Mouse (Mus musculus) kidney, postnatal 0 days (tissue): ENCODE measurements around the gene Gm49416. TPM values are rescaled to one million over a fixed set of nuclear protein-coding genes. Genes with fewer than 3 reads are reported as not detected.

Experiments used
- ATAC-seq: fragments of 200-750 bp; cut with Nextera tagmentation; replicated peaks from 2 replicates; pipeline ENCODE4 v1.8.0; 2017; ENCODE audit warnings: low read depth, moderate number of reproducible peaks, moderate TSS enrichment, moderate library complexity; ENCODE audit not compliant: low FRiP score
- DNase-seq: peaks from one replicate; pipeline ENCODE4 v3.0.0-alpha.2; 2016; ENCODE audit warnings: low spot score
- H3K27ac ChIP-seq: fragments of 300-500 bp; sonication (generic); 2 replicates; pipeline ENCODE4 v1.5.1; 2014; ENCODE audit warnings: mild to moderate bottlenecking
- H3K27me3 ChIP-seq: fragments of 300-500 bp; sonication (generic); 2 replicates; pipeline ENCODE4 v1.6.1; 2014; ENCODE audit warnings: low read length, mixed read lengths; ENCODE audit not compliant: insufficient read depth
- H3K36me3 ChIP-seq: fragments of 300-500 bp; sonication (generic); 2 replicates; pipeline ENCODE4 v1.6.1; 2014; ENCODE audit warnings: low read length, mixed read lengths; ENCODE audit not compliant: insufficient read depth
- H3K4me1 ChIP-seq: fragments of 300-500 bp; sonication (generic); replicated peaks from 2 replicates; pipeline ENCODE4 v1.6.1; 2014; ENCODE audit warnings: antibody characterized with exemption, low read length, mixed read lengths; ENCODE audit not compliant: insufficient read depth
- H3K4me2 ChIP-seq: fragments of 300-500 bp; sonication (generic); 2 replicates; pipeline ENCODE4 v1.6.1; 2014; ENCODE audit warnings: mild to moderate bottlenecking, low read length, moderate library complexity, mixed read lengths
- H3K4me3 ChIP-seq: fragments of 300-500 bp; sonication (generic); replicated peaks from 2 replicates; pipeline ENCODE4 v1.5.1; 2014; ENCODE audit warnings: low read depth, low read length
- H3K9ac ChIP-seq: fragments of 300-500 bp; sonication (generic); 2 replicates; pipeline ENCODE4 v1.6.1; 2014; ENCODE audit warnings: low read depth, low read length
- H3K9me3 ChIP-seq: fragments of 300-500 bp; sonication (generic); replicated peaks from 2 replicates; pipeline ENCODE4 v1.6.1; 2016; ENCODE audit warnings: low read length, inconsistent platforms, mixed read lengths
- CTCF ChIP-seq: IDR thresholded peaks from 2 replicates; pipeline ENCODE4 v1.5.1; 2016; ENCODE audit warnings: antibody characterized with exemption, low read depth, mild to moderate bottlenecking, moderate library complexity
- WGBS: fragments of 180-500 bp; shearing (Covaris S2); extraction: QIAGEN DNeasy Blood & Tissue Kit; methylation state at CpG from one replicate; pipeline ENCODE4 v1.1.7; 2014; 5-methylcytosine and 5-hydroxymethylcytosine counted together
- polyA plus RNA-seq: library from polyadenylated mRNA; unstranded; fragments of >200 nt; fragmentation: Nextera tagmentation; extraction: Ambion mirVana; gene quantifications from 2 replicates; pipeline ENCODE4 v1.2.1, GENCODE M21; 2015

Gm49416 gene
- polyA plus RNA-seq, 1 experiment from 2014 or later = not detected

DNA sequence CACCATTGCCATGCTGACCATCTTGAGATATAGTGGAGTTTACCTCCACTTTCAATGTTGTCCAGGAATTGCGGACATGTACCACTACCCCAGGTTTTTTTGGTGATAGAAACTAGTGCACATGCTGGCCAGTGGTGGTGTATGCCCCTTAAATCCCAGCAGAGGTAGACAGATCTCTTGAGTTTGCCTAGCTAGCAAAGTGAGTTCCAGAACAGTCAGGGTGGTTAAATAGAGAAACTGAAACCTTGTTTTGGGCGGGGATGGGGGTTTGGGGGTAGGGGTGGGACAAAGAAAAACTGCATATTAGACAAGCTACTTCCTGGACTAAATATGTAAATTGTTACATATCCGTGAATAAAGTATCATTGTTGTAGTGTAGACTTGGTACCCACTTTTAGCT lies 30.3 kb downstream of the Gm49416 start:
- Histone ChIP-seq H3K4me3 (no peak overlapping the region), H3K9ac (no peak overlapping the region), H3K27ac (no peak overlapping the region), H3K9me3 (no peaks in the 10 kb centered on the region), H3K4me2 (no peak overlapping the region), H3K36me3 (peaks cover 27% of the 10 kb centered on the region), H3K27me3 (no peaks in the 10 kb centered on the region), H3K4me1 (peaks cover 7% of the 10 kb centered on the region; the same call in 1 of the 2 replicates)
- no peak for DNase-seq
- TF ChIP-seq CTCF = no peak
- no peak for ATAC-seq
- WGBS = 92% methylated on average over 3 of the region's 3 CpGs

DNA sequence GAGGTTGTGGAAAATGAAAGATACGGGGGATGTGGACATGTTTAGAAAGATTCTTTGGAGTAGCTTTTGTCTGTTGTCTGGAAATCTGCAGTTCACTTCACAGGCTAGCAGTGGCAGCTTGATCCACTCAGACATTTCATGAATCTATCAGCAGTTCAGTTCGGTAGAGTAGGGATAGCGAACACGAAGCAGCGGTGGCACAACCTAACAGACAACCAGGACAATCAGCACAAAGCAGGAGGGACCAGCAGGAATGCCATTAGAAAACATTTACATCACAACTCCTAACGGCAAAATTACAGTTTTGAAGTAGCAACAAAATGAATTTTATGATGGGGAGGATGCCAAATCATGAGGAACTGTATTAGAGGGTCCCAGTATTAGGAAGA lies 31.0 kb downstream of the Gm49416 start:
- no peak for ATAC-seq
- H3K27ac ChIP-seq = peak overlapping the region; percentile 91
- 61% methylated on average over 6 of the region's 6 CpGs for WGBS
- DNase-seq = no peak
- H3K9ac ChIP-seq = no peak overlapping the region
- H3K36me3 ChIP-seq = peaks cover 20% of the 10 kb centered on the region
- H3K4me1 ChIP-seq = peaks cover 7% of the 10 kb centered on the region; the same call in 1 of the 2 replicates
- H3K4me3 ChIP-seq = 0 out of 2 replicates have a peak overlapping the region, but pooled peaks have one; percentile 72
- H3K9me3 ChIP-seq = no peaks in the 10 kb centered on the region
- no peak for TF ChIP-seq CTCF
- H3K27me3 ChIP-seq = no peaks in the 10 kb centered on the region
- H3K4me2 ChIP-seq = peak overlapping the region; percentile 63

DNA sequence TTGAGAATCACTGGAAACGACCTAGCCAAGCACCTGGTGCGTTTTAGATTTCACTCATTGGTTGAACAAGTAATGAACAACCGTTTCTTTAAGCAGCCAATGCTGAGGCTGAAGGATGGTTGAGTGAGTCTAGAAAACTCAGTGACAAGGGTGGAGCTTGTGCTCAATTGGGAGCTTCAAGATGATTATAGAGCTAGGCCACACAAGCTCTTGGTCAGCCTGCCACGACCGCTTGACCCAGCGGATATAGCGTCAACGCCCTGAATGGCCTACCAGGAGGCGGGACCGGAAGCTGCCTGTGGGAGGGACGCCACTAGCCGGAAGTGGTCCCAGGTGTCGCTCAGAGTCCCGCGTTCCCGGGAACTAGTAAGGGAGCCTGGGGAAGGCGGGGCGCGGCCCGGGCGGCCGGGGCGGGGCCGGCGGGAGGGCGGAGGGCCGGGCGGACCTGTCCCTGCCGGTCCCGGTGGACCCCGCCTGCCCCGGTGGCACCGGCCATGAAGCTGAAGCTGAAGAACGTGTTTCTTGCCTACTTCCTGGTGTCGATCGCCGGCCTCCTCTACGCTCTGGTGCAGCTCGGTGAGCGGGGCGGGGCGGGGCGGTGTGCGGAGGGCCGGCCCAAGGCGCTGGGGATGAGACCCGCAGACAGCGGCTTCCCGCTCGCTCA lies 31.5 kb downstream of the Gm49416 start, which contains the start of gene B3gat3:
B3gat3 (plus strand) TSS at position 302 of the 664 bp plus-strand sequence.
- 2% methylated on average over 48 of the region's 50 CpGs for WGBS
- peak; percentile 98 for DNase-seq

DNA sequence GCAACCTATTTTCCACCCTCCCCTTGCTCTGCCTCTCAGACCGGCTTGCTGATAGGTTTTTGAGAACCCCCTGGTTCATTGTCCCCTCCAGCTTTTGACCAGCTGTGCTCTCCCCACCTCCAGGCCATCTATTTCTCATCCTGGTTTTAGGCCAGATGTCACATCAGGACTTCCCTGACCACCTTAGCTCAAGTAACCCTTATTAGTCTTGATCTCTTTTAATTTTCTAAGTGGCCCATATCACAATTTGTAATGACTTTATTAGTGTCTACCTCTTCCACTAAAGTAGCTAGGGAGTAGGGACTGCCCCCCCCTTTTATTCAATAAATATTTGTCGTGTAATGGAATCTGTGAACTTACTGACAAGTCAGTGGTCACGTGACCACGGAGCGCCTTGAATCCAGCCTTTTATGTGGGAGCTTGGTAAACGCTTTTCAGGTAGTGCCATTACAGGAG lies 32.1 kb downstream of the Gm49416 start:
- peaks cover 7% of the 10 kb centered on the region; the same call in 1 of the 2 replicates for H3K4me1 ChIP-seq
- WGBS = 0% methylated on average over 6 of the region's 6 CpGs
- peak overlapping the region; percentile 63 for H3K4me2 ChIP-seq
- DNase-seq (peak; percentile 70), ATAC-seq (no peak)
- H3K36me3 ChIP-seq = peaks cover 9% of the 10 kb centered on the region; the same call in 1 of the 2 replicates
- H3K27me3 ChIP-seq = no peaks in the 10 kb centered on the region
- peak overlapping the region; percentile 62 for H3K9ac ChIP-seq
- H3K4me3 ChIP-seq = peak overlapping the region; percentile 72
- H3K27ac ChIP-seq = peak overlapping the region; percentile 91
- TF ChIP-seq CTCF = no peak
- H3K9me3 ChIP-seq = no peaks in the 10 kb centered on the region

More for the DNA sequence above, 31.5 kb downstream of the Gm49416 start, which contains the start of gene B3gat3:
- peak within 1 kb of the TSS; percentile 91 for H3K27ac ChIP-seq
- H3K27me3 ChIP-seq = no peaks in the 10 kb centered on the region
- H3K4me1 ChIP-seq = peaks cover 7% of the 10 kb centered on the region; the same call in 1 of the 2 replicates
- peak within 1 kb of the TSS; percentile 62 for H3K9ac ChIP-seq
- peaks cover 15% of the 10 kb centered on the region for H3K36me3 ChIP-seq
- TF ChIP-seq CTCF = no peak
- peak within 1 kb of the TSS; percentile 72 for H3K4me3 ChIP-seq
- no peaks in the 10 kb centered on the region for H3K9me3 ChIP-seq
- ATAC-seq = peak; percentile 98
- peak within 1 kb of the TSS; percentile 63 for H3K4me2 ChIP-seq

DNA sequence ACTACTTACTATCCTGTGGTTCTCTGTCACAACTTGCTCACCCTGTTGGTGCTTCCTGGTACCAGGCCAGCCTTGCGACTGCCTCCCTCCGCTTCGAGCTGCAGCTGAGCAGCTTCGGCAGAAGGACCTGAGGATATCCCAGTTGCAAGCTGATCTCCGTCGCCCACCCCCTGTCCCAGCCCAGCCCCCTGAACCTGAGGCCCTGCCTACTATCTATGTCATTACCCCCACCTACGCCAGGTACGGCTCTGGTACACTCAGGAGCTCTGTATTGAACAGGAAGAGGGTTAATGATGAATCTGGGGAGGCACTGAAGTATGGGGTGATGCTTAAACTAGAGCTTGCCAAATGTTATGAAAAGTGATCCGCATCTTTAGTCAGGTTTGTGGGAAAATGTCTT lies 33.0 kb downstream of the Gm49416 start:
- ATAC-seq (no peak), DNase-seq (no peak)
- H3K4me3 ChIP-seq = no peak overlapping the region
- WGBS = 74% methylated on average over 9 of the region's 9 CpGs
- H3K27ac ChIP-seq = no peak overlapping the region
- no peaks in the 10 kb centered on the region for H3K9me3 ChIP-seq
- H3K36me3 ChIP-seq = peaks cover 6% of the 10 kb centered on the region; the same call in 1 of the 2 replicates
- H3K9ac ChIP-seq = 0 out of 2 replicates have a peak overlapping the region, but pooled peaks have one; percentile 62
- H3K4me2 ChIP-seq = no peak overlapping the region; the same call in 1 of the 2 replicates
- no peak for TF ChIP-seq CTCF
- H3K27me3 ChIP-seq = no peaks in the 10 kb centered on the region
- H3K4me1 ChIP-seq = peaks cover 7% of the 10 kb centered on the region; the same call in 1 of the 2 replicates

DNA sequence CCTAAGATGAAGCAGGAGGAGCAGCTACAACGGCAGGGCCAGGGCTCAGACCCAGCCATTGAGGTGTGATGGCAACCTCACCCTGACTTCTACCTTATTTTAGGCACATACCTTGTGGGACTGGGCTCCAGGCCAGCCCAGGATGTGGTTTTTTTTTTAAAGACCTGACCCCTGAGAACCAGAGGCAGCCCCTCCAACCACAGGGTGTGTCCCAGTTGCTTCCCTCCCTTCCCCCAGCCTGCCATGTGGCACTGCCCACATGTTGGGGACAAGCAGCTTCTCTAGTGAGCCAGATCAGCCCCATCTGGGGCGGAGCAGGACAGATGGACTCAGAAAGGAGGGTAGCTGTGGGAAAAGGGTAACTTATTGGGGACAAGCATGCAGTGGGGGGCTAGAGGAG lies 38.0 kb downstream of the Gm49416 start:
- Histone ChIP-seq H3K9me3 (no peaks in the 10 kb centered on the region), H3K9ac (no peak overlapping the region), H3K4me3 (no peak overlapping the region), H3K27ac (no peak overlapping the region), H3K36me3 (peaks cover 13% of the 10 kb centered on the region), H3K27me3 (no peaks in the 10 kb centered on the region), H3K4me1 (peaks cover 7% of the 10 kb centered on the region; the same call in 1 of the 2 replicates), H3K4me2 (no peak overlapping the region)
- no peak for DNase-seq
- ATAC-seq = no peak
- TF ChIP-seq CTCF = no peak
- WGBS = 68% methylated on average over 2 of the region's 2 CpGs
